Mouse (Mus musculus) embryonic fibroblast, embryonic 13.5 days (primary cell): ENCODE results near the gene Kcnab1.

ENCODE experiments used
- CTCF ChIP-seq: IDR thresholded peaks from 2 replicates; pipeline ENCODE4 v1.5.1; 2011; ENCODE audit warnings: mild to moderate bottlenecking, control low read depth, low read length, moderate library complexity, borderline replicate concordance; ENCODE audit not compliant: insufficient read depth
- POLR2A ChIP-seq: IDR thresholded peaks from 2 replicates; pipeline ENCODE4 v1.6.1; 2011; ENCODE audit warnings: low read depth, mild to moderate bottlenecking, control low read depth, low read length, moderate library complexity

GRCm38 (mm10) chr3:65273317-65273716 is 164.1 kb downstream of the Kcnab1 start:
- TF ChIP-seq POLR2A (no peak), CTCF (no peak)
